Mouse (Mus musculus): ENCODE data around the gene Sh3rf1. TPM values are rescaled to one million over a fixed set of nuclear protein-coding genes. Genes with fewer than 3 reads are reported as not detected.
A peak's percentile ranks its signal among the peaks of the same experiment; 100 is the strongest.

Sh3rf1 gene
- polyA plus RNA-seq, 1 experiment from 2014 or later = 28.1 TPM

- Histone ChIP-seq H3K36me3 (no peaks in the 10 kb centered on the region), H3K4me1 (peaks cover 9% of the 10 kb centered on the region), H3K27ac (no peak overlapping the region), H3K4me2 (replicated peaks) (no peak overlapping the region), H3K4me3 (no peak overlapping the region), H3K27me3 (no peaks in the 10 kb centered on the region), H3K9ac (no peak overlapping the region), H3K9me3 (replicated peaks) (no peaks in the 10 kb centered on the region)
- ATAC-seq (ENCODE audit: low FRiP score) = no peak
- 77% methylated on average over 8 of the region's 8 CpGs for WGBS
Measured at GRCm38 (mm10) chr8:61267692-61268091, 44.0 kb downstream of the Sh3rf1 start.

- Histone ChIP-seq H3K4me3 (no peak overlapping the region), H3K9me3 (replicated peaks) (no peaks in the 10 kb centered on the region), H3K27me3 (no peaks in the 10 kb centered on the region), H3K27ac (no peak overlapping the region), H3K4me1 (peaks cover 14% of the 10 kb centered on the region), H3K36me3 (no peaks in the 10 kb centered on the region), H3K9ac (no peak overlapping the region), H3K4me2 (replicated peaks) (no peak overlapping the region)
- ATAC-seq (ENCODE audit: low FRiP score) = no peak
- 90% methylated on average over 10 of the region's 10 CpGs for WGBS
Measured at GRCm38 (mm10) chr8:61268233-61268916, 44.7 kb downstream of the Sh3rf1 start.

DNA sequence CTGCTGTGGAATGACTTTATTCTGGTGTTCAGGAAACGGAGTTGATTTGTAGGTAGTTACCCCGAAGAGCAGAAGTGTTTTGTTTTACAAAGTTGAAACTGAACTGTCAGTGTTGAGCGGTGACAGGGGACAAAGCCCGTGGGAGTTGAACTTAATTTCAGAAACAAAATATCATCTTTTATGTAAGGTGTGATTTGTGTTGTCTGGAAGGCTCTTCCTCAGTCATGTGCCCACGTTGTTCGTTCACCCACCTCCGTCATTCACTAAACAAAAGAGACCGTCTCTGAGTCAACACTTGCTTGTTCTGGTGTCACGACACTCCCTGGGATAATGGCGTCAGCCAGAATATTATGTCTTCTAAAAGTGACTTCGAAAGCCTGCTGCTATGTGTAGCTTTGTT lies 46.3 kb downstream of the Sh3rf1 start:
- no peak overlapping the region for H3K4me3 ChIP-seq
- peaks cover 25% of the 10 kb centered on the region for H3K4me1 ChIP-seq
- H3K27me3 ChIP-seq = no peaks in the 10 kb centered on the region
- H3K9ac ChIP-seq = no peak overlapping the region
- H3K9me3 ChIP-seq (replicated peaks) = no peaks in the 10 kb centered on the region
- no peak overlapping the region for H3K4me2 ChIP-seq (replicated peaks)
- 58% methylated on average over 11 of the region's 11 CpGs for WGBS
- H3K27ac ChIP-seq = no peak overlapping the region
- no peak for ATAC-seq (ENCODE audit: low FRiP score)
- no peaks in the 10 kb centered on the region for H3K36me3 ChIP-seq

DNA sequence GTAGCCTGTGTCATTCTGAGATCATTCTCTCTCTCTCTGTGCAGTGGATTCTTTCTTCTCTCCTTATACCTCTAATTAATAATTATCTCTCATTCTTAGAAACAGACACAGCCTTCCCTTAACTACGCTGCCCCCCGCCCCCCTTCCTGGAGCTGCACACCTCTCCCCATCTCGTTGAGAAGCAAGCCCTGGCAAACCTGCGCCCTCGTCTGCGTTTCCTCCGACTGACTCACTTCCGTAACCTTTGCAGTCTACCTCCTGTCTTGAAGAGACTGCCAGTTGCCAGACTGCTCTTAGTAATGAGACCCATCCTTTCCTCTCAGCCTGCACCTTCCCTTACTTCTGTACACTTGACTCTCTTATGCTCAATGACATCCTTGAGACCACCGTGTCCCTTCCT lies 46.9 kb downstream of the Sh3rf1 start:
- no peak overlapping the region for H3K9ac ChIP-seq
- no peak overlapping the region for H3K27ac ChIP-seq
- no peak for ATAC-seq (ENCODE audit: low FRiP score)
- H3K4me3 ChIP-seq = no peak overlapping the region
- H3K27me3 ChIP-seq = no peaks in the 10 kb centered on the region
- no peak overlapping the region for H3K4me2 ChIP-seq (replicated peaks)
- peaks cover 31% of the 10 kb centered on the region for H3K4me1 ChIP-seq
- H3K9me3 ChIP-seq (replicated peaks) = no peaks in the 10 kb centered on the region
- WGBS = 81% methylated on average over 9 of the region's 9 CpGs
- no peaks in the 10 kb centered on the region for H3K36me3 ChIP-seq

GRCm38 (mm10) chr8:61270961-61271360 lies 47.3 kb downstream of the Sh3rf1 start:
- no peak overlapping the region for H3K27ac ChIP-seq

DNA sequence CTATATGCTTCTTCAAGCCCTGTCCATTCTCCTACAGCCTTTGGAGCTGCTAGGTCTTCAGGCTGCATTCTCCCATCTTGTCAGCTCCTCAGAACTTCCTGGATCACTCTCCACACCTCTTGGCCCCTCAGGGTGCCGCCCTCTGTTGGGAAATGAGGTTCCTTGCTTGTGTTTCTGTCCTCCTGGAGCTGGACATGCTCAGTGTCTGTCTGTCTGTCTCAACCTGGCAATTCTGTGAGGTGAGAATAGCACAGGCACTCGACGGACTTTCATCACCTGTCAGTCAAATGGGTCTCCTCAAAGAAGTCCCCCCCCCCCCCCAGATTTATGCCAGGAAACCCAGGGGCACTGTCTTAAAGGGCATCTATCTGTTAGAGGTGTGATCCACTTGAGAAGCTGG lies 49.2 kb downstream of the Sh3rf1 start:
- Histone ChIP-seq H3K4me3 (no peak overlapping the region), H3K9ac (no peak overlapping the region), H3K4me2 (replicated peaks) (no peak overlapping the region), H3K4me1 (peaks cover 42% of the 10 kb centered on the region), H3K27ac (no peak overlapping the region), H3K27me3 (no peaks in the 10 kb centered on the region), H3K36me3 (no peaks in the 10 kb centered on the region), H3K9me3 (replicated peaks) (no peaks in the 10 kb centered on the region)
- no peak for ATAC-seq (ENCODE audit: low FRiP score)
- 76% methylated on average over 3 of the region's 3 CpGs for WGBS

More at GRCm38 (mm10) chr8:61270961-61271360, 47.3 kb downstream of the Sh3rf1 start:
- Histone ChIP-seq H3K36me3 (no peaks in the 10 kb centered on the region), H3K4me2 (replicated peaks) (no peak overlapping the region), H3K9ac (no peak overlapping the region), H3K9me3 (replicated peaks) (no peaks in the 10 kb centered on the region), H3K27me3 (no peaks in the 10 kb centered on the region), H3K4me1 (peaks cover 33% of the 10 kb centered on the region), H3K4me3 (no peak overlapping the region)
- WGBS = 51% methylated on average over 4 of the region's 6 CpGs
- ATAC-seq (ENCODE audit: low FRiP score) = no peak

GRCm38 (mm10) chr8:61273307-61274221 lies 49.9 kb downstream of the Sh3rf1 start:
- ATAC-seq (ENCODE audit: low FRiP score) = no peak
- Histone ChIP-seq H3K9me3 (replicated peaks) (no peaks in the 10 kb centered on the region), H3K36me3 (no peaks in the 10 kb centered on the region), H3K4me2 (replicated peaks) (no peak overlapping the region), H3K9ac (no peak overlapping the region), H3K4me1 (peaks cover 42% of the 10 kb centered on the region), H3K27me3 (no peaks in the 10 kb centered on the region), H3K4me3 (no peak overlapping the region), H3K27ac (no peak overlapping the region)
- 84% methylated on average over 17 of the region's 17 CpGs for WGBS

DNA sequence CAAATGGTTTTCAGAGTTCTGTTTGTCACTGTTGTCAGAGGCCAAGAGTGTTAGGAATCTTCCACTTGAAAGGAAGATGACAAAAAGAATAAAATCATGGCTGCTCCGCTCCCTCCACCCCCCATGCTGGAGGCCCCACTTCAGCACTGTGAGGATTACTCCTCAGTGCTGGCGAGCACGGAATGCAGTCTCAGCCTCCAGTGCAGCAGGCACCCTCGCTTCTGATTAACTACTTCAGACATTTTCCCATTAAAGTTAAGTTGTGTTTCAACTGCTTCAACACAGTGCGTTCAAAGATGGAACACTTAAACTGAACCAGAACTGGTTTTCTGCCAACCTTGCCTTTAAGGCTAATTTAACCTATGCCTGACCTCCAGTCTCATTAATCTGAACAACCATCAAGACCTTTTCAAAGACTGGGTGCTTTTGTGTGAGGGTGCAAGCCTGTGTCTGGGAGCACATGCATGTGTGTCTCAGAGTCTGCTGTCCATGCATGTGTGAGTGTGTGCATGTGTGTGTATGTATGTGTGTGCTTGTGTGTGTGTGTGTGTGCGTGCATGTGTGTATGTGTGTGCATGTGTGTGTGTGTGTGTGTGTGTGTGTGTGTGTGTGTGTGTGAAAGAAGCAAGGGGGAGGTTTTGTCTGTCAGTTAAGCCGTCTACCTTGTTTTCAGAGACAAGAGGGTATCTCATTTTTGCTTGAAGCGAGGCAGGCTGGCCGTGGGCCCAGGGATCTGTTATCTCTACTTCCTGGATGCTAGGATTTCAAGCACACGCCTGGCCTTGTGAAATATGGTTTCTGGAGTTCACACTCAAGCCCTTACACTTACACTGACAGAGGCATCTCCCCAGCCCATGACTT lies 51.2 kb downstream of the Sh3rf1 start:
- H3K9me3 ChIP-seq (replicated peaks) = no peaks in the 10 kb centered on the region
- no peak overlapping the region; the same call in 1 of the 2 replicates for H3K9ac ChIP-seq
- ATAC-seq (ENCODE audit: low FRiP score) = no peak
- no peak overlapping the region for H3K4me3 ChIP-seq
- H3K27ac ChIP-seq = peak overlapping the region; percentile 52
- H3K4me2 ChIP-seq (replicated peaks) = no peak overlapping the region
- no peaks in the 10 kb centered on the region for H3K27me3 ChIP-seq
- peaks cover 3% of the 10 kb centered on the region; the same call in 1 of the 2 replicates for H3K36me3 ChIP-seq
- WGBS = 35% methylated on average over 10 of the region's 10 CpGs
- H3K4me1 ChIP-seq = peaks cover 42% of the 10 kb centered on the region

DNA sequence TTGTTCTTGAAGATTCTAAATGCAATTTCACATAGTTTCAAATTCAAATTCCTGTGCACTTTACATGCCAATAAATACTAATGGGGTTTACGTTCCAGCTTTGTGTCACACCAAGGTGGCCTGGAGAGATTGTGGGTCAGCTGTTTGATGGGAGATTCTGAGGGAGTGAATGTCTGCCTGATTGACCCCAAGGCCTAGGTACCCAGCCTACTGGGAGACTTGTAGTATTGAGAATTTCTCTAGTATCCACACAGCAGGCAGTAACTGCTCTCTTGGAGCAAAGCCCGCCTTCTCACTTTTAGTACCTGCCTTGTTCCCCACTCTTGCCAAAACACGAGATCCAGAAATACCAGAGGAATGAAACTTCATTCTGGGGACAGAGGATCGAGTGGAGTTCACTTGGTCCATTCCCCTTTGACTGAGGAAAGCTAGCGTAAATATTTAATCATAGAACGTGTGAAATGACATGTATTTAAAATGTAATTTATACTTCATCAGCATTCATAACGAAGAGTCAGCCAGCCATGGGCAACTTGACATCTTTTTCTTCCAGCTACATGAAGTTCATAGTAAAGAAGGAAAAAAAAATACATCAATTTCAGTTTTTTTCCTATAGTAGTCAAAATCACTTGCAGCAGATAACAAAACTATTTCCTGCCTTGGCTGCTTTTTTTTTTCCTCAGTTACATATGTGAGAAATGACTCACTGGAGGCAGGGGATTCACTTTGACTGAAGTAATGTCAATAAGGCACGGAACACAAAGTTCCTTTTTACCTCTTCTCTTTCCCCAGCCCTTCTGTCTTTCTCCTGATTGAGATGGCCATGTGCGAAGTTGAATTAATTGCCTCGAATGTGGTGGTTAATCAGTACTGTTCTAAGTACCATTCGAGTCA lies 52.0 kb downstream of the Sh3rf1 start:
- no peak overlapping the region for H3K9ac ChIP-seq
- no peak overlapping the region for H3K4me3 ChIP-seq
- no peaks in the 10 kb centered on the region for H3K9me3 ChIP-seq (replicated peaks)
- peaks cover 3% of the 10 kb centered on the region; the same call in 1 of the 2 replicates for H3K36me3 ChIP-seq
- 71% methylated on average over 11 of the region's 11 CpGs for WGBS
- H3K4me2 ChIP-seq (replicated peaks) = no peak overlapping the region
- no peaks in the 10 kb centered on the region for H3K27me3 ChIP-seq
- peaks cover 36% of the 10 kb centered on the region for H3K4me1 ChIP-seq
- no peak overlapping the region for H3K27ac ChIP-seq
- ATAC-seq (ENCODE audit: low FRiP score) = no peak

- no peaks in the 10 kb centered on the region for H3K9me3 ChIP-seq (replicated peaks)
- H3K27me3 ChIP-seq = no peaks in the 10 kb centered on the region
- peaks cover 3% of the 10 kb centered on the region; the same call in 1 of the 2 replicates for H3K36me3 ChIP-seq
- ATAC-seq (ENCODE audit: low FRiP score) = no peak
- 75% methylated on average over 5 of the region's 5 CpGs for WGBS
- peaks cover 36% of the 10 kb centered on the region for H3K4me1 ChIP-seq
- no peak overlapping the region for H3K4me2 ChIP-seq (replicated peaks)
- no peak overlapping the region for H3K27ac ChIP-seq
- no peak overlapping the region for H3K9ac ChIP-seq
- H3K4me3 ChIP-seq = no peak overlapping the region
Measured at GRCm38 (mm10) chr8:61276397-61276796, 52.7 kb downstream of the Sh3rf1 start.

- ATAC-seq (ENCODE audit: low FRiP score) = no peak
- Histone ChIP-seq H3K4me2 (replicated peaks) (no peak overlapping the region), H3K4me1 (peaks cover 54% of the 10 kb centered on the region), H3K27ac (no peak overlapping the region), H3K9ac (no peak overlapping the region), H3K9me3 (replicated peaks) (no peaks in the 10 kb centered on the region), H3K36me3 (peaks cover 3% of the 10 kb centered on the region; the same call in 1 of the 2 replicates), H3K27me3 (no peaks in the 10 kb centered on the region), H3K4me3 (no peak overlapping the region)
- WGBS = 93% methylated on average over 10 of the region's 10 CpGs
Measured at GRCm38 (mm10) chr8:61279030-61279429, 55.4 kb downstream of the Sh3rf1 start.

All from hindbrain, embryonic 12.5 days (tissue).